Comparison of ENCODE assay signal across 11 mouse cellular contexts in genomic region chr2:26607056-26607910, GRCm38 (mm10). TPM values are rescaled to one million over a fixed set of nuclear protein-coding genes. Genes with fewer than 3 reads are reported as not detected.
DNase-seq lines count a peak whose midpoint lies in the region; ATAC-seq and TF ChIP-seq lines count a peak whose summit lies in the region.
"Had no signal": no experiment of that assay in that cellular context is flagged by ENCODE, and none has a peak within 500 bp of the region (broad histone marks: within the 10 kb centered on the region; RNA-seq: fewer than 3 reads in every experiment).

No protein-coding gene starts in this region.

- peak; percentile 44 for DNase-seq in forebrain, embryonic 14.5 days (ENCODE audit: low spot score)
- no peak for DNase-seq in forebrain, postnatal 0 days
- peak; percentile 16 for DNase-seq in midbrain, embryonic 14.5 days
- peak; percentile 79 for DNase-seq in heart, postnatal 4 days
- no peak for DNase-seq in yolk sac, embryonic 10.5 days (ENCODE audit: low spot score)
- DNase-seq: kidney, adult 8-10 months had no signal

- H3K4me2 ChIP-seq in forebrain, embryonic 14.5 days (ENCODE audit: low read length) = no peak overlapping the region
- no peak overlapping the region for H3K4me2 ChIP-seq in forebrain, postnatal 0 days (ENCODE audit: low read depth)
- H3K4me2 ChIP-seq in midbrain, embryonic 14.5 days (ENCODE audit: low read length) = no peak overlapping the region
- H3K4me2 ChIP-seq in midbrain, embryonic 13.5 days (replicated peaks) = no peak overlapping the region
- H3K4me2 ChIP-seq in stomach, embryonic 15.5 days = no peak overlapping the region
- H3K4me2 ChIP-seq in hindbrain, embryonic 12.5 days (replicated peaks) = no peak overlapping the region
- H3K4me2 ChIP-seq: forebrain, embryonic 12.5 days had no signal

- H3K4me1 ChIP-seq in forebrain, embryonic 14.5 days (ENCODE audit: control insufficient read depth, insufficient read depth, low read length) = no peaks in the 10 kb centered on the region; the same call in 1 of the 2 replicates
- H3K4me1 ChIP-seq in forebrain, postnatal 0 days (ENCODE audit: insufficient read depth) = no peaks in the 10 kb centered on the region
- H3K4me1 ChIP-seq in midbrain, embryonic 14.5 days (ENCODE audit: control insufficient read depth, insufficient read depth, low read length) = 0 out of 2 replicates have a peak, but pooled peaks cover 5% of the 10 kb centered on the region
- peaks cover 20% of the 10 kb centered on the region for H3K4me1 ChIP-seq in midbrain, embryonic 13.5 days (replicated peaks)
- peaks cover 33% of the 10 kb centered on the region for H3K4me1 ChIP-seq in stomach, embryonic 15.5 days
- peaks cover 25% of the 10 kb centered on the region for H3K4me1 ChIP-seq in hindbrain, embryonic 12.5 days

- H3K36me3 ChIP-seq in forebrain, embryonic 14.5 days (ENCODE audit: control insufficient read depth, insufficient read depth, low read length) = no peaks in the 10 kb centered on the region
- no peaks in the 10 kb centered on the region for H3K36me3 ChIP-seq in forebrain, postnatal 0 days (ENCODE audit: insufficient read depth)
- H3K36me3 ChIP-seq in midbrain, embryonic 14.5 days (ENCODE audit: control insufficient read depth, insufficient read depth, low read length) = no peaks in the 10 kb centered on the region
- no peaks in the 10 kb centered on the region for H3K36me3 ChIP-seq in midbrain, embryonic 13.5 days
- H3K36me3 ChIP-seq in stomach, embryonic 15.5 days = no peaks in the 10 kb centered on the region
- no peaks in the 10 kb centered on the region for H3K36me3 ChIP-seq in hindbrain, embryonic 12.5 days
- H3K36me3 ChIP-seq: forebrain, embryonic 12.5 days had no signal

- H3K27ac ChIP-seq in forebrain, embryonic 14.5 days (ENCODE audit: low read depth, low read length) = no peak overlapping the region
- H3K27ac ChIP-seq in forebrain, postnatal 0 days (ENCODE audit: low read depth, low read length) = no peak overlapping the region
- H3K27ac ChIP-seq in midbrain, embryonic 14.5 days (replicated peaks; ENCODE audit: low read depth, low read length) = no peak overlapping the region
- no peak overlapping the region for H3K27ac ChIP-seq in midbrain, embryonic 13.5 days
- peak overlapping the region; percentile 77 for H3K27ac ChIP-seq in stomach, embryonic 15.5 days
- no peak overlapping the region for H3K27ac ChIP-seq in hindbrain, embryonic 12.5 days
- H3K27ac ChIP-seq: forebrain, embryonic 12.5 days had no signal

- H3K4me3 ChIP-seq in forebrain, embryonic 14.5 days (ENCODE audit: low read depth, low read length) = no peak overlapping the region
- no peak overlapping the region for H3K4me3 ChIP-seq in forebrain, postnatal 0 days (ENCODE audit: low read depth, low read length)
- no peak overlapping the region for H3K4me3 ChIP-seq in midbrain, embryonic 14.5 days (replicated peaks; ENCODE audit: low read depth, low read length)
- H3K4me3 ChIP-seq in midbrain, embryonic 13.5 days (replicated peaks) = no peak overlapping the region
- H3K4me3 ChIP-seq in stomach, embryonic 15.5 days (replicated peaks) = no peak overlapping the region
- no peak overlapping the region for H3K4me3 ChIP-seq in hindbrain, embryonic 12.5 days
- H3K4me3 ChIP-seq: forebrain, embryonic 12.5 days had no signal

- 0 out of 2 replicates have a peak, but pooled peaks have one; percentile 20 for ATAC-seq in forebrain, embryonic 14.5 days
- no peak for ATAC-seq in forebrain, postnatal 0 days
- no peak for ATAC-seq in midbrain, embryonic 14.5 days (ENCODE audit: low FRiP score, low TSS enrichment)
- ATAC-seq in midbrain, embryonic 13.5 days = no peak; the same call in 1 of the 2 replicates
- no peak for ATAC-seq in stomach, embryonic 15.5 days (ENCODE audit: insufficient read depth, low FRiP score, low read depth)
- ATAC-seq in hindbrain, embryonic 12.5 days (ENCODE audit: low FRiP score) = no peak

- no peak for TF ChIP-seq CTCF in forebrain, postnatal 0 days (IDR thresholded peaks at IDR 0.05; ENCODE audit: low read depth)

- no peaks in the 10 kb centered on the region for H3K9me3 ChIP-seq in forebrain, embryonic 14.5 days (replicated peaks; ENCODE audit: control insufficient read depth, low read length)
- no peaks in the 10 kb centered on the region for H3K9me3 ChIP-seq in forebrain, postnatal 0 days (ENCODE audit: low read length)
- H3K9me3 ChIP-seq in midbrain, embryonic 14.5 days (ENCODE audit: control insufficient read depth, low read length) = no peaks in the 10 kb centered on the region
- H3K9me3 ChIP-seq in midbrain, embryonic 13.5 days = no peaks in the 10 kb centered on the region
- no peaks in the 10 kb centered on the region for H3K9me3 ChIP-seq in stomach, embryonic 15.5 days
- H3K9me3 ChIP-seq in hindbrain, embryonic 12.5 days (replicated peaks) = no peaks in the 10 kb centered on the region
- H3K9me3 ChIP-seq: forebrain, embryonic 12.5 days had no signal

- H3K9ac ChIP-seq in forebrain, embryonic 14.5 days (ENCODE audit: low read length) = no peak overlapping the region
- no peak overlapping the region for H3K9ac ChIP-seq in forebrain, postnatal 0 days
- H3K9ac ChIP-seq in midbrain, embryonic 14.5 days (replicated peaks; ENCODE audit: low read length) = no peak overlapping the region
- H3K9ac ChIP-seq in midbrain, embryonic 13.5 days (replicated peaks) = no peak overlapping the region
- no peak overlapping the region; the same call in 1 of the 2 replicates for H3K9ac ChIP-seq in stomach, embryonic 15.5 days
- no peak overlapping the region for H3K9ac ChIP-seq in hindbrain, embryonic 12.5 days
- H3K9ac ChIP-seq: forebrain, embryonic 12.5 days had no signal

- WGBS in forebrain, embryonic 14.5 days = 58% methylated on average over 6 of the region's 6 CpGs
- WGBS in forebrain, postnatal 0 days = 53% methylated on average over 6 of the region's 6 CpGs
- 62% methylated on average over 6 of the region's 6 CpGs for WGBS in midbrain, embryonic 14.5 days
- WGBS in midbrain, embryonic 13.5 days = 53% methylated on average over 6 of the region's 6 CpGs
- 33% methylated on average over 6 of the region's 6 CpGs for WGBS in stomach, embryonic 15.5 days
- WGBS in hindbrain, embryonic 12.5 days = 43% methylated on average over 6 of the region's 6 CpGs

- peaks cover 26% of the 10 kb centered on the region for H3K27me3 ChIP-seq in forebrain, embryonic 14.5 days (replicated peaks; ENCODE audit: control insufficient read depth, insufficient read depth, low read length)
- peaks cover 14% of the 10 kb centered on the region; the same call in 1 of the 2 replicates for H3K27me3 ChIP-seq in forebrain, postnatal 0 days (ENCODE audit: insufficient read depth, low read length)
- H3K27me3 ChIP-seq in midbrain, embryonic 14.5 days (ENCODE audit: control insufficient read depth, insufficient read depth, low read length) = peaks cover 23% of the 10 kb centered on the region
- H3K27me3 ChIP-seq in midbrain, embryonic 13.5 days = peaks cover 40% of the 10 kb centered on the region
- no peaks in the 10 kb centered on the region for H3K27me3 ChIP-seq in stomach, embryonic 15.5 days (replicated peaks)
- H3K27me3 ChIP-seq in hindbrain, embryonic 12.5 days = peaks cover 40% of the 10 kb centered on the region

RNA-seq across cellular contexts. Expression of gene Agpat2, which starts 3.1 kb away (rescaled TPM):
- 4.0 TPM in 2 replicates for polyA plus RNA-seq in forebrain, embryonic 14.5 days (2014; fragmentation: Nextera tagmentation; extraction: Ambion mirVana)
- total RNA-seq in forebrain, postnatal 0 days (2014; rRNA removed) = 7.8 and 10.0 TPM in 2 replicates
- polyA plus RNA-seq in forebrain, postnatal 0 days (2015; fragmentation: Nextera tagmentation; extraction: Ambion mirVana) = 4.8 and 6.2 TPM in 2 replicates
- polyA plus RNA-seq in midbrain, embryonic 14.5 days (2014; fragmentation: Nextera tagmentation; extraction: Ambion mirVana) = 1.8 and 3.8 TPM in 2 replicates
- 4.0 and 5.3 TPM in 2 replicates for polyA plus RNA-seq in midbrain, embryonic 13.5 days (2015; fragmentation: Nextera tagmentation; extraction: Ambion mirVana)
- 10 to 100 TPM; 23.9 to 25.4 TPM for total RNA-seq in heart, postnatal 4 days (2021)
- polyA plus RNA-seq in stomach, embryonic 15.5 days (2015; fragmentation: Nextera tagmentation; extraction: Ambion mirVana) = 60.1 and 63.4 TPM in 2 replicates
- polyA plus RNA-seq in hindbrain, embryonic 12.5 days (2016; fragmentation: Nextera tagmentation; extraction: Ambion mirVana) = 11.7 and 13.1 TPM in 2 replicates

RNA-seq across cellular contexts. Expression of gene Gm20532, which starts 20.8 kb away (rescaled TPM):
- polyA plus RNA-seq in forebrain, embryonic 14.5 days (2014; fragmentation: Nextera tagmentation; extraction: Ambion mirVana) = not detected in 2 replicates
- not detected in 2 replicates for total RNA-seq in forebrain, postnatal 0 days (2014; rRNA removed)
- not detected in 2 replicates for polyA plus RNA-seq in forebrain, postnatal 0 days (2015; fragmentation: Nextera tagmentation; extraction: Ambion mirVana)
- polyA plus RNA-seq in midbrain, embryonic 14.5 days (2014; fragmentation: Nextera tagmentation; extraction: Ambion mirVana) = not detected in 2 replicates
- polyA plus RNA-seq in midbrain, embryonic 13.5 days (2015; fragmentation: Nextera tagmentation; extraction: Ambion mirVana) = not detected in 2 replicates
- not detected for total RNA-seq in heart, postnatal 4 days (2021)
- not detected in 2 replicates for polyA plus RNA-seq in stomach, embryonic 15.5 days (2015; fragmentation: Nextera tagmentation; extraction: Ambion mirVana)
- not detected in 2 replicates for polyA plus RNA-seq in hindbrain, embryonic 12.5 days (2016; fragmentation: Nextera tagmentation; extraction: Ambion mirVana)
- total RNA-seq: left cerebral cortex, postnatal 25 days had no signal
- polyA plus RNA-seq: forebrain, embryonic 12.5 days had no signal

RNA-seq across cellular contexts. Expression of gene Fam69b, which starts 21.0 kb away (rescaled TPM):
- 97.4 and 101 TPM in 2 replicates for polyA plus RNA-seq in forebrain, embryonic 14.5 days (2014; fragmentation: Nextera tagmentation; extraction: Ambion mirVana)
- 193 and 214 TPM in 2 replicates for total RNA-seq in forebrain, postnatal 0 days (2014; rRNA removed)
- polyA plus RNA-seq in forebrain, postnatal 0 days (2015; fragmentation: Nextera tagmentation; extraction: Ambion mirVana) = 143 TPM in 2 replicates
- 123 and 160 TPM in 2 replicates for polyA plus RNA-seq in midbrain, embryonic 14.5 days (2014; fragmentation: Nextera tagmentation; extraction: Ambion mirVana)
- polyA plus RNA-seq in midbrain, embryonic 13.5 days (2015; fragmentation: Nextera tagmentation; extraction: Ambion mirVana) = 112 and 118 TPM in 2 replicates
- 1 to 10 TPM; 6.1 to 7.0 TPM for total RNA-seq in heart, postnatal 4 days (2021)
- polyA plus RNA-seq in stomach, embryonic 15.5 days (2015; fragmentation: Nextera tagmentation; extraction: Ambion mirVana) = 28.9 and 33.7 TPM in 2 replicates
- polyA plus RNA-seq in hindbrain, embryonic 12.5 days (2016; fragmentation: Nextera tagmentation; extraction: Ambion mirVana) = 70.1 and 73.7 TPM in 2 replicates

RNA-seq across cellular contexts. Expression of gene Egfl7, which starts 27.5 kb away (rescaled TPM):
- polyA plus RNA-seq in forebrain, embryonic 14.5 days (2014; fragmentation: Nextera tagmentation; extraction: Ambion mirVana) = 52.5 and 52.8 TPM in 2 replicates
- 63.9 and 64.6 TPM in 2 replicates for total RNA-seq in forebrain, postnatal 0 days (2014; rRNA removed)
- polyA plus RNA-seq in forebrain, postnatal 0 days (2015; fragmentation: Nextera tagmentation; extraction: Ambion mirVana) = 52.8 and 67.3 TPM in 2 replicates
- 36.7 and 51.1 TPM in 2 replicates for polyA plus RNA-seq in midbrain, embryonic 14.5 days (2014; fragmentation: Nextera tagmentation; extraction: Ambion mirVana)
- polyA plus RNA-seq in midbrain, embryonic 13.5 days (2015; fragmentation: Nextera tagmentation; extraction: Ambion mirVana) = 44.9 and 55.9 TPM in 2 replicates
- total RNA-seq in heart, postnatal 4 days (2021) = 100 to 1,000 TPM; 317 to 343 TPM
- 121 and 128 TPM in 2 replicates for polyA plus RNA-seq in stomach, embryonic 15.5 days (2015; fragmentation: Nextera tagmentation; extraction: Ambion mirVana)
- 61.4 and 72.1 TPM in 2 replicates for polyA plus RNA-seq in hindbrain, embryonic 12.5 days (2016; fragmentation: Nextera tagmentation; extraction: Ambion mirVana)

Comparison
In these comparisons a context has a peak if more than half of its experiments do, and no peak if none do; other contexts are left out.
1. DNase-seq: peak in forebrain, embryonic 14.5 days (single experiment), midbrain, embryonic 14.5 days (single experiment) and heart, postnatal 4 days (single experiment); none in forebrain, postnatal 0 days (single experiment) and yolk sac, embryonic 10.5 days (single experiment).